Mouse (Mus musculus) erythroid progenitor cell, adult 5-6 weeks (primary cell): ENCODE data around the gene Lix1l. TPM values are rescaled to one million over a fixed set of nuclear protein-coding genes. Genes with fewer than 3 reads are reported as not detected.

Source experiments
- ATAC-seq: replicated peaks from 2 replicates; pipeline ENCODE4 v1.8.0; 2016; ENCODE audit warnings: moderate number of reproducible peaks, mild to moderate bottlenecking, moderate TSS enrichment, inconsistent platforms; ENCODE audit not compliant: poor library complexity, low FRiP score, severe bottlenecking
- total RNA-seq, 2 experiments: library from RNA; stranded (forward) in 1 of 2; stranded (reverse) in 1 of 2; fragments of 150-400 nt in 1 of 2; fragments of 186-747, 209-891 nt in 1 of 2; gene quantifications; 2 replicates each; pipeline versions ENCODE4 v1.2.3 to v1.2.4; 2015 to 2017; ENCODE audit warnings: low replicate concordance in 2 of 2

The Lix1l gene
- total RNA-seq, 2 experiments from 2014 or later, result not detected

- no peak for ATAC-seq
Observed at GRCm38 (mm10) chr3:96579239-96579750, 21.7 kb upstream of the Lix1l start.

- peak; percentile 84 for ATAC-seq
Observed at GRCm38 (mm10) chr3:96579885-96580454, 21.0 kb upstream of the Lix1l start.

GRCm38 (mm10) chr3:96581141-96581540, 19.8 kb upstream of the Lix1l start:
- ATAC-seq, result no peak

- ATAC-seq, result no peak
Observed at GRCm38 (mm10) chr3:96581771-96582515, 19.0 kb upstream of the Lix1l start.

- no peak for ATAC-seq
Observed at GRCm38 (mm10) chr3:96583386-96583785, 17.6 kb upstream of the Lix1l start.

GRCm38 (mm10) chr3:96590657-96591056, 10.3 kb upstream of the Lix1l start:
- no peak for ATAC-seq

- peak; percentile 32 for ATAC-seq
Observed at GRCm38 (mm10) chr3:96593374-96593773, 7.6 kb upstream of the Lix1l start.

- ATAC-seq, result peak; percentile 98
Observed at GRCm38 (mm10) chr3:96593790-96594560, 7.0 kb upstream of the Lix1l start, which contains the start of gene Polr3gl. Polr3gl (minus strand) TSS chr3:96594181.

GRCm38 (mm10) chr3:96594851-96595250, 6.1 kb upstream of the Lix1l start:
- ATAC-seq, result no peak

- no peak for ATAC-seq
Observed at GRCm38 (mm10) chr3:96595661-96596060, 5.3 kb upstream of the Lix1l start.

- no peak for ATAC-seq
Observed at GRCm38 (mm10) chr3:96596228-96596707, 4.7 kb upstream of the Lix1l start, which contains the start of gene Ankrd34a. Ankrd34a (plus strand) TSS chr3:96596636.

GRCm38 (mm10) chr3:96596855-96597254, 4.1 kb upstream of the Lix1l start:
- no peak for ATAC-seq

- no peak for ATAC-seq
Observed at GRCm38 (mm10) chr3:96597435-96597891, 3.5 kb upstream of the Lix1l start.

GRCm38 (mm10) chr3:96598156-96599068, 2.5 kb upstream of the Lix1l start:
- no peak for ATAC-seq

GRCm38 (mm10) chr3:96599069-96599393, 1.9 kb upstream of the Lix1l start:
- ATAC-seq, result no peak

- no peak for ATAC-seq
Observed at GRCm38 (mm10) chr3:96599411-96599810, 1.5 kb upstream of the Lix1l start.

- ATAC-seq, result no peak
Observed at GRCm38 (mm10) chr3:96601251-96601787, 370 bp downstream of the Lix1l start.

- no peak for ATAC-seq
Observed at GRCm38 (mm10) chr3:96601941-96602703, 1.2 kb downstream of the Lix1l start.
